Mouse (Mus musculus) intestine, embryonic 15.5 days (tissue): Measurements from ENCODE around the gene Elovl2. TPM values are rescaled to one million over a fixed set of nuclear protein-coding genes. Genes with fewer than 3 reads are reported as not detected.
"Not testable (repeated sequence)": the region's sequence is repeated elsewhere in the genome, so short reads cannot be mapped to it uniquely, and the experiment has no call there.

Source experiments
- ATAC-seq: fragments of 200-750 bp; cut with Nextera tagmentation; 2 replicates; pipeline ENCODE4 v1.8.0; 2017; ENCODE audit warnings: moderate TSS enrichment, moderate library complexity
- H3K27ac ChIP-seq: fragments of 300-500 bp; sonication (generic); 2 replicates; pipeline ENCODE4 v1.5.1; 2015; ENCODE audit warnings: mild to moderate bottlenecking, inconsistent platforms
- H3K27me3 ChIP-seq: fragments of 300-500 bp; sonication (generic); replicated peaks from 2 replicates; pipeline ENCODE4 v1.6.1; 2015; ENCODE audit warnings: inconsistent platforms
- H3K36me3 ChIP-seq: fragments of 300-500 bp; sonication (generic); 2 replicates; pipeline ENCODE4 v1.6.1; 2015; ENCODE audit warnings: inconsistent platforms
- H3K4me1 ChIP-seq: fragments of 300-500 bp; sonication (generic); replicated peaks from 2 replicates; pipeline ENCODE4 v1.6.1; 2015; ENCODE audit warnings: inconsistent platforms
- H3K4me2 ChIP-seq: fragments of 300-500 bp; sonication (generic); replicated peaks from 2 replicates; pipeline ENCODE4 v1.6.1; 2015; ENCODE audit warnings: mild to moderate bottlenecking, inconsistent platforms
- H3K4me3 ChIP-seq: fragments of 300-500 bp; sonication (generic); replicated peaks from 2 replicates; pipeline ENCODE4 v1.5.1; 2015; ENCODE audit warnings: inconsistent platforms
- H3K9ac ChIP-seq: fragments of 300-500 bp; sonication (generic); 2 replicates; pipeline ENCODE4 v1.6.1; 2015; ENCODE audit warnings: inconsistent platforms
- H3K9me3 ChIP-seq: fragments of 300-500 bp; sonication (generic); 2 replicates; pipeline ENCODE4 v1.6.1; 2016; ENCODE audit warnings: inconsistent platforms
- WGBS: fragments of 180-500 bp; shearing (Covaris S2); methylation state at CpG from one replicate; pipeline ENCODE4 v1.1.7; 2015; 5-methylcytosine and 5-hydroxymethylcytosine counted together
- polyA plus RNA-seq: library from polyadenylated mRNA; unstranded; fragments of >200 nt; fragmentation: Nextera tagmentation; extraction: Ambion mirVana; gene quantifications from 2 replicates; pipeline ENCODE4 v1.2.1, GENCODE M21; 2015

The Elovl2 gene
- 7.7 and 8.1 TPM in 2 replicates for polyA plus RNA-seq

- no peaks in the 10 kb centered on the region for H3K36me3 ChIP-seq
These were observed at the start of gene Elovl2 for GRCm38 (mm10) chr13:41220304-41220834. Gene Elovl2, minus strand, starts transcription at chr13:41220405.

DNA sequence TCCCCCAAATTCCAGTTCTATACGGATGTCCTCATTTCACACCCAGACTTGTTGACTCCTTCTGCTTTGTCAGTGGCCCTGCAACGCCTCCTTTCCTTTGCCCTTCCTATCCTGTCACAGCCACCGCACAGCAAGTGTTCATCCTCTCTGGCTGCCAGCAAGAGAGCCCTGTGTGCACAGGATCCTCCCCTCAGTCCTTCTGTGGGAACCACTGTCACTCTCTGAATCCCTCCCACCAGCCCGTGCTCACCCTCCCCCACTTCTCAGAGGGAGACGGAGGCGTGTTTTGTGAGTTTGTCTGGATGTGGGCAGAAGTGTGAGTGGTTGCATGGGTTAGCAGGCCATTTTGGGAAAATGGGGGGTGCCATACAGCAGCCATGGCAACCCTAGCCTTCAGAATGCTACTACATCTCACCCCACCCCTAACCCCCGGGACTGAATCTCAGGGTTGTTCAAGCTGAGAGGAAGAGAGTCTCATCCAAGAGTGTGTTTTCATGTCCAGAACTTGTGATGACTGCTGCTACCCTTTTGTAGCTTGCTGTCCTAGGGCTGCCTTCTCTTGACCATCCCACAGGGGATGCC lies 47.7 kb upstream of the Elovl2 start:
- H3K4me3 ChIP-seq = no peak overlapping the region
- H3K36me3 ChIP-seq = no peaks in the 10 kb centered on the region
- H3K9me3 ChIP-seq = no peaks in the 10 kb centered on the region
- no peak overlapping the region for H3K4me2 ChIP-seq
- no peak overlapping the region for H3K27ac ChIP-seq
- no peaks in the 10 kb centered on the region for H3K4me1 ChIP-seq
- H3K27me3 ChIP-seq = no peaks in the 10 kb centered on the region
- 40% methylated on average over 7 of the region's 7 CpGs for WGBS
- no peak overlapping the region for H3K9ac ChIP-seq
- ATAC-seq = no peak

More at GRCm38 (mm10) chr13:41220304-41220834, at the start of gene Elovl2:
- peak within 1 kb of the TSS; percentile 80 for H3K4me2 ChIP-seq
- H3K4me1 ChIP-seq = peaks cover 5% of the 10 kb centered on the region; the same call in 1 of the 2 replicates
- 2% methylated on average over 41 of the region's 77 CpGs for WGBS
- no peaks in the 10 kb centered on the region for H3K9me3 ChIP-seq
- no peaks in the 10 kb centered on the region for H3K27me3 ChIP-seq
- H3K4me3 ChIP-seq = peak within 1 kb of the TSS; percentile 65
- peak within 1 kb of the TSS; percentile 51 for H3K9ac ChIP-seq
- ATAC-seq = peak; percentile 96
- H3K27ac ChIP-seq = no peak within 1 kb of the TSS

DNA sequence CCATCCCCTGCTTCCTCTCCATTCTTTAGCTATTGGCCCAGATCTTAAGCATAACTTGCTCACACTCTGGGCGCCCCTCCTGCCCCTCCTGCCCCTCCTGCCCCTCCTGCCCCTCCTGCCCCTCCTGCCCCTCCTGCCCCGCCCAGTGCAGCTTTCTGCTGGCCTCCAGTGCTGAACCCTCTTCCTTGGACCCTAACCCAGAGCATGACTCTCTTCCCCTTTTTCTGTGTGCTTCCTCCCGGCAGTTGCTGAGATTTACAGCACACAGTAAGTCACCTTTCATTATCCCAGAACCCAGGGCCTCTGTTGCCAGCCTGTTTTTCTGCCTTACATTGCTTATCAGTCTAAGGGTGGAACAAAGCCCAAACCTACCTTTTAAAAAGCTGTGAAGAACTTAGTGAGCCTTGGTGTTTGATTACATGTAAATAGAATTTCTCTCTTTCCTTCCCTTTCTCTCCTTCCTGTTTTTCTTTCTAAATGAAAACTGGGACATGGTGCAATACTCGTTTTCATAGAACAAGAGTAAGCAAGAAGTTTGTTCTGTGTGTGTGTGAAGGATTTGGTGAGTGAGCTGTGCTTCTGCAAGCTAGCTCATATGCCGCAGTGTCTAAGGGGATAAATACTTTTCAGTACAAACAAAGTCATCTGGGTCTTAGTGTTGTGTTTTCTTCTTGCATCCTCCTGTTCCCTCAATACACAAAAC lies 43.2 kb upstream of the Elovl2 start:
- no peak overlapping the region for H3K9ac ChIP-seq
- H3K4me3 ChIP-seq = no peak overlapping the region
- H3K36me3 ChIP-seq = no peaks in the 10 kb centered on the region
- H3K27ac ChIP-seq = no peak overlapping the region
- no peaks in the 10 kb centered on the region for H3K9me3 ChIP-seq
- no peak for ATAC-seq
- no peak overlapping the region for H3K4me2 ChIP-seq
- WGBS = 74% methylated on average over 5 of the region's 5 CpGs
- H3K4me1 ChIP-seq = no peaks in the 10 kb centered on the region
- H3K27me3 ChIP-seq = no peaks in the 10 kb centered on the region

DNA sequence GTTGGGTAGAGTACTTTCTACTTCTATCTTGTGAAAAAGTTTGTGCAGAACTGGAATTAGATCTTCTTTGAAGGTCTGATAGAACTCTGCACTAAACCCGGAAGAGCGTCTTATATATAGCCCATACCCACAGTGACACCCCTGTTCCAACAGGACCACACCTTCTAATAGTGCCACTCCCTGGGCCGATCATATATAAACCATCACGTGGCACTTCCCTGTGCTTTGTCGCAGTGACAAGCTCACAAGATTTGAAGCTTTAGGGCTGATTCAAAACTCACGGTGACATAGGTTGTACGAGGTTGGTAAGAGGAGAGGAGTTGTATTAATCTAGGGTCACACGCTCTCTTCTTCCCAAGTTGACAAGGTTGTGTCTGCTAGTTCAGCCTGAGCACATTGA lies 41.4 kb upstream of the Elovl2 start:
- H3K27me3 ChIP-seq, H3K9me3 ChIP-seq, H3K27ac ChIP-seq, H3K4me1 ChIP-seq, H3K4me2 ChIP-seq, H3K9ac ChIP-seq, H3K36me3 ChIP-seq, H3K4me3 ChIP-seq: not testable (repeated sequence)
- 91% methylated on average over 8 of the region's 8 CpGs for WGBS
- peak; percentile 51; the same call in 1 of the 2 replicates for ATAC-seq

DNA sequence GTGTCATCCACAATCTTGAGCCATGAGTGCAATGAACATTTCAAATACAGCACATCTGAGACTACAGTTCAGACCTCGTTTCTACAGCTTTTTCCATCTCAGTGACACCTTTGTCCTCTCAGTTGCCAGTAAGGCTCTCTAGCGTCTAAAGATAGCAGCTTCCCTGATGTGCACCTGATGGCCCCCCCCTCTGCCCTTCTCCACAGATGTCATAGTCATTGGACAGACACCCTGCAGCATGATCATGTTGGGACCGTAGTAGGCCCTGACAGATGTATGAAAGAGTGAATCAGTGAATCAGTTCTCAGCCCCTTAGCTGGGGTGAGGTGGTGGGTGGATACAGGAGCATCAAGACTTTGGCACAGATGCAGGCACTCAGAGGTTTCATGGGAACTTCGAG lies 37.6 kb upstream of the Elovl2 start:
- Histone ChIP-seq H3K27ac (no peak overlapping the region), H3K9ac (no peak overlapping the region), H3K4me1 (no peaks in the 10 kb centered on the region), H3K36me3 (no peaks in the 10 kb centered on the region), H3K4me3 (no peak overlapping the region), H3K4me2 (no peak overlapping the region), H3K27me3 (no peaks in the 10 kb centered on the region), H3K9me3 (no peaks in the 10 kb centered on the region)
- 83% methylated on average over 4 of the region's 4 CpGs for WGBS
- ATAC-seq = no peak

DNA sequence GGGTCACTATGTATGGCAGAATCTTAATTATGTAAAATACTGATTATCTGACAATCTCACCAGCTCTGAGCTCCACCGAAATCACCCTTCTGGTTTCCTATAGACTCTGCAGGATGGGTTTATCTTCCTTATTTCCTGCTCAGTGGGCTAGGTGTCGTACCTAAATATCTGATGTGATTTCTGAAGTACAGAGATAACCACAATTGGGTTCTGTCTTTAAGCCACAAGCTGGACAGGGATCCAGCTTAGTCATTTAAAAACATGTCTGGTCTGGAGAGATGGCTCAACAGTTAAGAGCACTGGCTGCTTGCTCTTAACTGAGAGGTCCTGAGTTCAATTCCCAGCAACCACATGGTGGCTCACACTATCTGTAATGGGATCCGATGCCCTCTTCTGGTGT lies 36.8 kb upstream of the Elovl2 start:
- Histone ChIP-seq H3K4me2 (no peak overlapping the region), H3K27me3 (no peaks in the 10 kb centered on the region), H3K9ac (no peak overlapping the region), H3K4me1 (peaks cover under 1% of the 10 kb centered on the region; the same call in 1 of the 2 replicates), H3K36me3 (no peaks in the 10 kb centered on the region), H3K9me3 (no peaks in the 10 kb centered on the region), H3K27ac (no peak overlapping the region), H3K4me3 (no peak overlapping the region)
- no peak for ATAC-seq
- 86% methylated on average over 3 of the region's 3 CpGs for WGBS

DNA sequence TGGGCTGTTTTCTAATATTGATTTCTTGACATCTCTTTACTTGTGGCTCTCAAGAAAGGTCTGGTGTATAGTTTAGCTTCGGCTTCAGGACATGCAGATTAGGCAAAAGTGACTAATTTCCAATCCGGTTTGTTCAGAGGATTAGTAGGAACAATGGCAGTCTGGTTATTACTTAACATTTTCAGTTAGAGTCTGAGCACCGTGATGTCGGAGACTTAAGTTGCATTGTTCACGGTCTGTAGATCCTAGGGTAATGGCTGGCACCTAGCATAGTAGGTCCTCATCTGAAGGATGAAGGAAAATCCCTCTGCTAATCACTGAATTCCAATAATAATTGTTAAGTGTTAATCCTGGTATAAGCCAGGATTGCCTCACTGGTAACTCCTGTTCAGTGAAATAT lies 35.9 kb upstream of the Elovl2 start:
- 91% methylated on average over 5 of the region's 5 CpGs for whole genome bisulfite sequencing
- ATAC-seq = no peak
- H3K4me1 ChIP-seq = peaks cover 6% of the 10 kb centered on the region; the same call in 1 of the 2 replicates
- H3K4me3 ChIP-seq = no peak overlapping the region
- H3K4me2 ChIP-seq = no peak overlapping the region
- no peaks in the 10 kb centered on the region for H3K9me3 ChIP-seq
- H3K9ac ChIP-seq = no peak overlapping the region
- H3K27me3 ChIP-seq = no peaks in the 10 kb centered on the region
- no peak overlapping the region for H3K27ac ChIP-seq
- H3K36me3 ChIP-seq = no peaks in the 10 kb centered on the region

DNA sequence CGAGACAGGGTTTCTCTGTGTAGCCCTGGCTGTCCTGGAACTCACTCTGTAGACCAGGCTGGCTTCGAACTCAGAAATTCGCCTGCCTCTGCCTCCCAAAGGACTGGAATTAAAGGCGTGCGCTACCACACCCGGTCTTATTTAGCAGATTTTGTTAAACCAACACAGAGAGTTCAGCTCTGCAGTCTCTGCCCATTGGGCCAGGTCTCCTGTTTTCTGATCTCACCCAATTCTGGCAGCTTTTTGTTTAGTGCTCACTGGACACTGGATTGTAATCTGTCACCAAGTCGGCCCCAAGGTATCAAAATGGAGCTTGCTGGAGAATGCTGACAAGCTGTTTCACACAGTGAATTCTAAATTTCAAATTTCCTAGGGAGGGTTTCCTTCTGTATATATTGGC lies 32.5 kb upstream of the Elovl2 start:
- H3K4me3 ChIP-seq = no peak overlapping the region
- no peak overlapping the region for H3K4me2 ChIP-seq
- peaks cover 7% of the 10 kb centered on the region; the same call in 1 of the 2 replicates for H3K4me1 ChIP-seq
- H3K9ac ChIP-seq = no peak overlapping the region
- no peaks in the 10 kb centered on the region for H3K27me3 ChIP-seq
- ATAC-seq = no peak
- H3K36me3 ChIP-seq = no peaks in the 10 kb centered on the region
- H3K9me3 ChIP-seq = no peaks in the 10 kb centered on the region
- H3K27ac ChIP-seq = no peak overlapping the region
- WGBS = 90% methylated on average over 7 of the region's 7 CpGs

GRCm38 (mm10) chr13:41252141-41252540 lies 31.9 kb upstream of the Elovl2 start:
- 65% methylated on average over 6 of the region's 6 CpGs for WGBS
- no peak for ATAC-seq
- Histone ChIP-seq H3K4me1 (peaks cover 7% of the 10 kb centered on the region; the same call in 1 of the 2 replicates), H3K9ac (no peak overlapping the region), H3K4me2 (peak overlapping the region; percentile 24; the same call in 1 of the 2 replicates), H3K27me3 (no peaks in the 10 kb centered on the region), H3K36me3 (no peaks in the 10 kb centered on the region), H3K27ac (peak overlapping the region; percentile 52; the same call in 1 of the 2 replicates), H3K4me3 (no peak overlapping the region), H3K9me3 (no peaks in the 10 kb centered on the region)

DNA sequence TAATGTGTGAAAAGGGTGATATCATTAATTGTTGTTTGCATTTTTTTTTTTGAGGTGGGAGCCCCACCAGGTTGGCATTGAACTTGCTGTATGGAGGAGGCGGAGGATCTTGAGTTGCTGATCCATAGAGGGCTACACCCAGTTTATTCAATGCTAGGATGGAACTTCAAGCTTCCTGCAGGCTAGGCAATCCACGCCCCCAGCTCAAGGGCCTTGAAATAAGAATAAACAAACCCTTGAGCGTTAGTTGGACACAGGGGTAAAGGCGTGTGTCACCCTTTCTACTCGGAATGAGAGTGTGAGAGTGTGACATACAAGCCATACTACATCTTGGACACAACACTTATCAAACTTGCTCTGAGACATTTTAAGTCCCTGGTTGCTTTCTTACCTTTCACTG lies 31.5 kb upstream of the Elovl2 start:
- Histone ChIP-seq H3K36me3 (no peaks in the 10 kb centered on the region), H3K9me3 (no peaks in the 10 kb centered on the region), H3K4me3 (no peak overlapping the region), H3K4me1 (peaks cover 7% of the 10 kb centered on the region; the same call in 1 of the 2 replicates), H3K9ac (no peak overlapping the region), H3K27me3 (no peaks in the 10 kb centered on the region), H3K27ac (peak overlapping the region; percentile 52), H3K4me2 (peak overlapping the region; percentile 24; the same call in 1 of the 2 replicates)
- 27% methylated on average over 5 of the region's 5 CpGs for WGBS
- ATAC-seq = no peak

DNA sequence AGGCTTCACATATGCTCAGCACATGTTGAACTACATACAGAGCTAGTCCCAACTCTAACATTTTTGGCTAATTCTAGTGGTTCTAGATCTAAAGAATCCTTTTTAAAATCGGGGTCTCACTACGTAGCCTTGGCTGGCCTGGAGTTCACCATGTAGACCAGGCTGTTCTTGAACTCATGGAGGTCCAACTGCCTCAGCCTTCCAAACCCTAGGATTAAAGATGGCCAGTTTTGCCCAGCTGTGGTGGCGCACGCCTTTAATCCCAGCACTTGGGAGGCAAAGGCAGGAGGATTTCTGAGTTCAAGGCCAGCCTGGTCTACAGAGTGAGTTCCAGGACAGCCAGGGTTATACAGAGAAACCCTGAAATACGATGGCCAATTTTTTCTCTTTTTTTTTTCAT lies 31.0 kb upstream of the Elovl2 start:
- H3K4me1 ChIP-seq, H3K9me3 ChIP-seq, ATAC-seq, H3K9ac ChIP-seq, H3K4me3 ChIP-seq, H3K36me3 ChIP-seq, H3K27me3 ChIP-seq: not testable (repeated sequence)
- WGBS = 83% methylated on average over 5 of the region's 5 CpGs
- Histone ChIP-seq H3K27ac (0 out of 2 replicates have a peak overlapping the region, but pooled peaks have one; percentile 13), H3K4me2 (peak overlapping the region; percentile 77; the same call in 1 of the 2 replicates)

- Histone ChIP-seq H3K4me1 (peaks cover 7% of the 10 kb centered on the region; the same call in 1 of the 2 replicates), H3K27ac (peak overlapping the region; percentile 91), H3K27me3 (no peaks in the 10 kb centered on the region), H3K36me3 (no peaks in the 10 kb centered on the region), H3K9me3 (no peaks in the 10 kb centered on the region), H3K4me3 (peak overlapping the region; percentile 80), H3K9ac (peak overlapping the region; percentile 81), H3K4me2 (peak overlapping the region; percentile 77)
- WGBS = 1% methylated on average over 27 of the region's 27 CpGs
- ATAC-seq = no peak; the same call in 1 of the 2 replicates
These were observed 30.2 kb upstream of the Elovl2 start for GRCm38 (mm10) chr13:41250318-41250981.
